Comparison of ENCODE assay signal across 8 mouse cellular contexts in genomic region chr16:17911052-17911595, GRCm38 (mm10). TPM values are rescaled to one million over a fixed set of nuclear protein-coding genes. Genes with fewer than 3 reads are reported as not detected.
DNase-seq lines count a peak whose midpoint lies in the region; ATAC-seq and TF ChIP-seq lines count a peak whose summit lies in the region.

Gene Ess2, minus strand, starts transcription at chr16:17911348.

- peaks cover 11% of the 10 kb centered on the region for H3K4me1 ChIP-seq in G1E (ENCODE audit: insufficient read depth, low read depth, low read length)
- peaks cover 22% of the 10 kb centered on the region for H3K4me1 ChIP-seq in forebrain, embryonic 16.5 days (replicated peaks; ENCODE audit: control insufficient read depth, insufficient read depth, low read length)
- H3K4me1 ChIP-seq in lung, embryonic 14.5 days (ENCODE audit: insufficient read depth) = 0 out of 2 replicates have a peak, but pooled peaks cover 5% of the 10 kb centered on the region
- H3K4me1 ChIP-seq in olfactory bulb, adult 2 months (ENCODE audit: control insufficient read depth, insufficient read depth, low read length) = peaks cover 19% of the 10 kb centered on the region
- H3K4me1 ChIP-seq in thymus, adult 2 months (replicated peaks; ENCODE audit: control insufficient read depth, insufficient read depth, low read length) = peaks cover 9% of the 10 kb centered on the region

- DNase-seq in G1E (ENCODE audit: low spot score) = peak; percentile 96
- peak; percentile 93 for DNase-seq in cerebellum, adult 18-20 months
- DNase-seq in heart, postnatal 36 days = peak; percentile 86 to 90
- DNase-seq in layer of hippocampus, adult 2 months (ENCODE audit: low spot score in 2 of 2) = peak; percentile 93 to 95
- DNase-seq in lung, embryonic 14.5 days = peak; percentile 99
- peak; percentile 85 for DNase-seq in thymus, adult 2 months

- 0 out of 2 replicates have a peak, but pooled peaks have one; percentile 28 for TF ChIP-seq CTCF in G1E (IDR thresholded peaks at IDR 0.05; ENCODE audit: low read depth, low read length)
- peak; percentile 99 for TF ChIP-seq CTCF in layer of hippocampus, adult 2 months (conservative IDR thresholded peaks at IDR 0.05)
- peak; percentile 81 for TF ChIP-seq CTCF in lung, embryonic 14.5 days (IDR thresholded peaks at IDR 0.05; ENCODE audit: low read depth)
- no peak for TF ChIP-seq CTCF in olfactory bulb, adult 2 months (IDR thresholded peaks at IDR 0.05; ENCODE audit: insufficient read depth, low read depth, low read length)
- peak; percentile 46; the same call in 1 of the 2 replicates for TF ChIP-seq CTCF in thymus, adult 2 months (IDR thresholded peaks at IDR 0.05; ENCODE audit: borderline replicate concordance, control insufficient read depth, extremely low read depth, insufficient read depth, low read length, poor library complexity)

- peak within 1 kb of the TSS; percentile 81 for H3K4me3 ChIP-seq in G1E (ENCODE audit: low read depth, low read length)
- peak within 1 kb of the TSS; percentile 75 for H3K4me3 ChIP-seq in forebrain, embryonic 16.5 days (replicated peaks; ENCODE audit: low read length)
- peak within 1 kb of the TSS; percentile 74 for H3K4me3 ChIP-seq in layer of hippocampus, adult 2 months
- H3K4me3 ChIP-seq in lung, embryonic 14.5 days (ENCODE audit: low read depth, low read length) = peak within 1 kb of the TSS; percentile 57
- H3K4me3 ChIP-seq in olfactory bulb, adult 2 months (ENCODE audit: insufficient read depth, low read depth, low read length) = peak within 1 kb of the TSS; percentile 87
- peak within 1 kb of the TSS; percentile 73 for H3K4me3 ChIP-seq in thymus, adult 2 months (ENCODE audit: control insufficient read depth, insufficient read depth, low read length)

- H3K9me3 ChIP-seq in G1E (replicated peaks) = peaks cover 11% of the 10 kb centered on the region
- no peaks in the 10 kb centered on the region for H3K9me3 ChIP-seq in forebrain, embryonic 16.5 days (ENCODE audit: control insufficient read depth, low read length)
- H3K9me3 ChIP-seq in lung, embryonic 14.5 days (ENCODE audit: low read depth, low read length) = no peaks in the 10 kb centered on the region

- 0 out of 2 replicates have a peak, but pooled peaks have one; percentile 23 for TF ChIP-seq POLR2A in olfactory bulb, adult 2 months (IDR thresholded peaks at IDR 0.05; ENCODE audit: insufficient read depth, low read depth, low read length)
- TF ChIP-seq POLR2A in thymus, adult 2 months (IDR thresholded peaks at IDR 0.05; ENCODE audit: control insufficient read depth, extremely low read depth, insufficient read depth, low read length, poor library complexity) = peak; percentile 65; the same call in 1 of the 2 replicates

- under 1% methylated on average over 35 of the region's 35 CpGs for WGBS in forebrain, embryonic 16.5 days
- WGBS in lung, embryonic 14.5 days = under 1% methylated on average over 35 of the region's 35 CpGs
- WGBS in olfactory bulb, adult 2 months = under 1% methylated on average over 35 of the region's 35 CpGs
- WGBS in thymus, adult 2 months = under 1% methylated on average over 35 of the region's 35 CpGs

- peak within 1 kb of the TSS; percentile 80 for H3K4me2 ChIP-seq in forebrain, embryonic 16.5 days (ENCODE audit: low read length)
- H3K4me2 ChIP-seq in lung, embryonic 14.5 days = peak within 1 kb of the TSS; percentile 95

- H3K36me3 ChIP-seq in G1E (replicated peaks) = peaks cover 39% of the 10 kb centered on the region
- H3K36me3 ChIP-seq in forebrain, embryonic 16.5 days (ENCODE audit: control insufficient read depth, insufficient read depth) = peaks cover 12% of the 10 kb centered on the region
- H3K36me3 ChIP-seq in lung, embryonic 14.5 days (ENCODE audit: insufficient read depth) = peaks cover 34% of the 10 kb centered on the region
- H3K36me3 ChIP-seq in thymus, adult 2 months (ENCODE audit: control insufficient read depth, insufficient read depth, low read length) = peaks cover 10% of the 10 kb centered on the region

- peak within 1 kb of the TSS; percentile 70; the same call in 1 of the 2 replicates for H3K27ac ChIP-seq in forebrain, embryonic 16.5 days (ENCODE audit: low read length)
- H3K27ac ChIP-seq in layer of hippocampus, adult 2 months = peak within 1 kb of the TSS; percentile 86
- 0 out of 2 replicates have a peak within 1 kb of the TSS, but pooled peaks have one; percentile 1 for H3K27ac ChIP-seq in lung, embryonic 14.5 days (ENCODE audit: low read depth)
- H3K27ac ChIP-seq in olfactory bulb, adult 2 months (ENCODE audit: insufficient read depth, low read depth, low read length) = peak within 1 kb of the TSS; percentile 47; the same call in 1 of the 2 replicates
- no peak within 1 kb of the TSS for H3K27ac ChIP-seq in thymus, adult 2 months (ENCODE audit: control insufficient read depth, insufficient read depth, low read length)

- intact Hi-C loops in heart, postnatal 36 days (cut with DNase I) = loop anchor here (1.0 to 2.0 kb wide), 3 partner anchors 10 to 136 kb away; no protein-coding TSS in a partner anchor

- H3K27me3 ChIP-seq in G1E (ENCODE audit: insufficient read depth, low read length) = peaks cover 36% of the 10 kb centered on the region
- H3K27me3 ChIP-seq in forebrain, embryonic 16.5 days (replicated peaks; ENCODE audit: control insufficient read depth, insufficient read depth, low read length) = peaks cover 43% of the 10 kb centered on the region
- peaks cover 44% of the 10 kb centered on the region for H3K27me3 ChIP-seq in lung, embryonic 14.5 days (ENCODE audit: insufficient read depth, low read length)
- peaks cover 15% of the 10 kb centered on the region for H3K27me3 ChIP-seq in thymus, adult 2 months (ENCODE audit: control insufficient read depth, insufficient read depth, low read length)

- ATAC-seq in G1E (ENCODE audit: extremely low read depth, insufficient number of reproducible peaks, low FRiP score, poor library complexity, severe bottlenecking) = peak; percentile 96
- ATAC-seq in forebrain, embryonic 16.5 days = peak; percentile 96
- peak; percentile 94 for ATAC-seq in lung, embryonic 14.5 days (ENCODE audit: insufficient read depth)

- H3K9ac ChIP-seq in forebrain, embryonic 16.5 days (replicated peaks; ENCODE audit: low read depth, low read length) = peak within 1 kb of the TSS; percentile 75
- peak within 1 kb of the TSS; percentile 58 for H3K9ac ChIP-seq in lung, embryonic 14.5 days

RNA-seq across cellular contexts. Expression of gene Ess2, which starts in this region (rescaled TPM):
- total RNA-seq in G1E (2014; fragmentation: Nextera tagmentation) = 13.7 and 19.3 TPM in 2 replicates
- 29.1 and 31.0 TPM in 2 replicates for total RNA-seq in G1E (2017)
- polyA plus RNA-seq in G1E (2012) = 25.6 and 27.6 TPM in 2 replicates
- polyA plus RNA-seq in forebrain, embryonic 16.5 days (2015; fragmentation: Nextera tagmentation; extraction: Ambion mirVana) = 57.2 and 60.8 TPM in 2 replicates
- 10 to 100 TPM in 1 of 2 experiments, 1 to 10 TPM in 1; 8.7 to 10.6 TPM for total RNA-seq in heart, postnatal 36 days (2021)
- 10 to 100 TPM; 33.1 to 33.3 TPM for total RNA-seq in layer of hippocampus, adult 2 months (2021)
- 32.5 and 37.3 TPM in 2 replicates for polyA plus RNA-seq in lung, embryonic 14.5 days (2014; fragmentation: Nextera tagmentation; extraction: Ambion mirVana)
- not detected in 2 replicates for polyA plus RNA-seq in olfactory bulb, adult 2 months (2012; ENCODE audit: insufficient read depth, insufficient read length, low replicate concordance, missing spikeins)
- polyA plus RNA-seq in thymus, adult 2 months (2012; rRNA removed) = 45.5 and 48.9 TPM in 2 replicates
